Mouse (Mus musculus) spleen, adult 2 months (tissue): ENCODE measurements around the gene Itsn1.

Source experiments
- CTCF ChIP-seq: fragments of 200-500 bp; IDR thresholded peaks from 2 replicates; pipeline ENCODE4 v1.5.1; 2011; ENCODE audit warnings: mild to moderate bottlenecking, inconsistent platforms; ENCODE audit not compliant: insufficient read depth, insufficient read length, insufficient replicate concordance; ENCODE audit errors: extremely low read depth
- POLR2A ChIP-seq: fragments of 200-500 bp; IDR thresholded peaks from 2 replicates; pipeline ENCODE4 v1.6.1; 2011; ENCODE audit warnings: low read depth, low read length, inconsistent platforms

DNA sequence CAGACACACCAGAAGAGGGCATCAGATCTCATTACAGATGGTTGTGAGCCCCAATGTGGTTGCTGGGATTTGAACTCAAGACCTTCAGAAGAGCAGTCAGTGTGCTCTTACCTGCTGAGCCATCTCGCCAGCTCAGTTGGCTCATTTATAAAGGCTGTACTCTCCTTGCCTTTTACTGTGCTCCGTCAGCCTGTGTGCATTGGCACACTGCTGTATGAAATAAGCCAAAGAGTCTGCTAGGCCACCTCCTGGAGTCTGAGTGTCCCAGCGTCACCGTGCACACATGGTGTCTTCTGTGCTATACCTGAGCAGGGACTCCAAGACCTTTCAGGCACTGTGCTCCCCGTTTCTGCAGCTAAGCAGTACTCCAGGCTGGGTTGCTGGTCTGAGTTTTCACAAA is 40.8 kb downstream of the Itsn1 start:
- TF ChIP-seq POLR2A: no peak
- TF ChIP-seq CTCF: no peak
